Mouse (Mus musculus) neutrophil, adult 5-6 weeks (primary cell): ENCODE measurements around the gene Gm3486. TPM values are rescaled to one million over a fixed set of nuclear protein-coding genes. Genes with fewer than 3 reads are reported as not detected.
"Not testable (repeated sequence)": the region's sequence is repeated elsewhere in the genome, so short reads cannot be mapped to it uniquely, and the experiment has no call there.

Source experiments
- ATAC-seq: fragments of 151-379, 151-347 bp; 2 replicates; pipeline ENCODE4 v1.8.0; 2017; ENCODE audit warnings: mild to moderate bottlenecking, moderate TSS enrichment; ENCODE audit not compliant: insufficient number of reproducible peaks, poor library complexity, low FRiP score, severe bottlenecking; ENCODE audit errors: extremely low read depth
- total RNA-seq: library from RNA; stranded (forward); fragments of 200-1000 nt; gene quantifications from 2 replicates; pipeline ENCODE4 v1.2.3, GENCODE M21; 2017

Gm3486 gene
- not detected in 2 replicates for total RNA-seq

DNA sequence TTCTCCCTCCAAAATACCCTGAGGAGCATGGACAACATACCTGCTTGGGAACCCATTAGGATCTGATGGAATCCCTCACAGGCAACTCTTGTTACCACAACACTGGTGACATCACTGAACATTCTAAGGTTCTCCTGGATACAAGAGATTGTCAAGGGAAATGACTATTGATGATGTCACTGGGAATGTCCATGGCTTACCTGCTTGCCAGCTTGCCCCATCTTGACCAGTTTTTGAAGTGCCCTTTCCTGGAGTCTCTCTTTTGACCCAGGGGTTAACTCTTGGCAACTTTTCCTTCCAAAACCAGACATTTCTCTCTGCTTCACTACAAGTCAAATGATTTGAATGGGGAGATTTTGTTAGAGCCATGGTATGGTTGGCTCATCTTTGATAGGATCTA, at the start of gene Gm3486:
Gene Gm3486 (minus strand): TSS at position 101 of the 400 bp plus-strand sequence.
- ATAC-seq = not testable (repeated sequence)

DNA sequence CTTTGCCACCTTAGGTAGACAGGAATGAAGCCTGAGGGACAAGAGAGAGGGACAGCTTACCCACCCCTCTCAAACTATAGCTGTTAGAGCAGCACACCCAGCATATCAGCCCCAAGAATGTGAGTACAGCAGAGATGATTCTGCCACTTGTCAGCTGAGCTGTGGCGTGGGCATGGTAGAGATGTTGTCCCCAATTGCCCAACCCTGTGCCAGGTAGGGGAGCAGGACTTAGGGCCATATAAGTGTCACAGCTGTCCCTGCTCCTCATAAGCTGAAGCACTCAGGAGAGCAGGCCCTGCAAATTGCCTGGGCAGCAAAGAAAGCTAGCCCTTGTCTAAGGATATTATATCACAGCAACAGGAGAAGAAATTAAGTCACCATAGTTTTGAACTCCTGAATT, 35.4 kb upstream of the Gm3486 start:
- ATAC-seq = not testable (repeated sequence)

DNA sequence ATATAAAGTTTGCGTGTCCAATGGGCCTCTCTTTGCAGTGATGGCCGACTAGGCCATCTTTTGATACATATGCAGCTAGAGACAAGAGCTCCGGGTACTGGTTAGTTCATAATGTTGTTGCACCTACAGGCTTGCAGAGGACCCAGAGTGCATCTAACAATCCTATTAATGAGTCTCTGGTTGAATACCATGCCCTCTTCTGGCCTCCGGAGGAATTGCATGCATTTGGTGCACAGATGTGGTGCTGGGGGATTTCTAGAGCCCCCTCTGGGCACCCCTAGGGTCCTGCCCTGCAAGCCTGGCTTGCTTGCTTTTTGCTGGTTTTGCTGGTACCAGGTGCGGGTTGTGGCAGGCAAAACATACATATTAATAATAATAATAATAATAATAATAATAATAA, 31.4 kb upstream of the Gm3486 start:
- not testable (repeated sequence) for ATAC-seq

DNA sequence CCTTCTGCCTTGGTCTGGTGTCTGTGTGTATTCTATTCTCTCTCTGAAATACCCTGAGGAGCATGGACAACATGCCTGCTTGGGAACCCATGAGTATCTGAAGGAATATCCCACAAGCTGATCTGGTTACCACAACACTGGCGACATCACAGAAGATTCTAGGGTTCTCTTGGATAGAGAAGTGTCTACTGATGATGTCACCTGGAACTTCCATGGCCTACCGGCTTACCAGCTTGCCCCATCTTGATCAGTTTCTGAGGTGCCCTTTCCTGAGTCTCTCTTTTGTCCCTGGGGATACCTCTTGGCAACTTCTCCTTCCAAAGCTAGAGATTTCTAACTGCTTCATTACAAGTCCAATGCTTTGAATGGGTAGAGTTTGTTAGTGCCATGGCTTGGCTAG, 35.9 kb downstream of the Gm3486 start, which contains the start of gene Gm7954:
Gene Gm7954 (minus strand): TSS at position 101 of the 400 bp plus-strand sequence.
- ATAC-seq = not testable (repeated sequence)

Other genes with a start within 250 kb of the Gm3486 start
- not detected in 2 replicates for gene Gm2832, start 210.7 kb downstream of the Gm3486 start, total RNA-seq
- not detected in 2 replicates for gene Gm5798, start 140.9 kb downstream of the Gm3486 start, total RNA-seq
- gene Gm7945, start 103.1 kb downstream of the Gm3486 start, total RNA-seq = not detected in 2 replicates
- gene Gm6482, start 81.2 kb downstream of the Gm3486 start, total RNA-seq = not detected in 2 replicates
- gene Gm7954, start 36.0 kb downstream of the Gm3486 start, total RNA-seq = not detected in 2 replicates
- gene Gm7970, start 66.1 kb upstream of the Gm3486 start, total RNA-seq = not detected in 2 replicates
- gene 1700049E17Rik2, start 83.7 kb upstream of the Gm3486 start, total RNA-seq = not detected in 2 replicates
- not detected in 2 replicates for gene Gm3072, start 135.1 kb upstream of the Gm3486 start, total RNA-seq
- not detected in 2 replicates for gene Gm3676, start 157.0 kb upstream of the Gm3486 start, total RNA-seq
- gene Gm8068, start 212.4 kb upstream of the Gm3486 start, total RNA-seq = not detected in 2 replicates